Mouse (Mus musculus) layer of hippocampus, postnatal 10 days (tissue): ENCODE measurements around the gene Ush1c. TPM values are rescaled to one million over a fixed set of nuclear protein-coding genes. Genes with fewer than 3 reads are reported as not detected.

Source experiments
- total RNA-seq, 2 experiments: library from RNA; stranded (reverse); gene quantifications; 2 replicates each; pipeline ENCODE4 v1.2.3; 2021

The Ush1c gene
- total RNA-seq, 2 experiments from 2014 or later = 0.21 TPM; not detected in 1

Other genes with a start within 250 kb of the Ush1c start
- 1 to 10 TPM; 3.3 to 6.0 TPM for gene Abcc6, start 208.2 kb downstream of the Ush1c start, total RNA-seq
- 100 to 1,000 TPM; 109 to 113 TPM for gene Nomo1, start 204.8 kb downstream of the Ush1c start, total RNA-seq
- gene Kcnj11, start 137.7 kb downstream of the Ush1c start, total RNA-seq = 10 to 100 TPM; 17.9 to 18.4 TPM
- gene Abcc8, start 58.5 kb downstream of the Ush1c start, total RNA-seq = 10 to 100 TPM; 41.9 to 42.6 TPM
- under 1 TPM; 0.07 TPM for gene Otog, start 2.5 kb upstream of the Ush1c start, total RNA-seq
- not detected for gene Myod1, start 138.0 kb upstream of the Ush1c start, total RNA-seq
- gene Kcnc1, start 158.0 kb upstream of the Ush1c start, total RNA-seq = 10 to 100 TPM; 48.4 to 54.0 TPM